Mouse (Mus musculus): Measurements from ENCODE around the gene Rps6ka5.

Gene Rps6ka5

GRCm38 (mm10) chr12:100604540-100604939, 122.2 kb downstream of the Rps6ka5 start:
- peak; percentile 57 for DNase-seq (ENCODE audit: low read depth, low spot score)

DNA sequence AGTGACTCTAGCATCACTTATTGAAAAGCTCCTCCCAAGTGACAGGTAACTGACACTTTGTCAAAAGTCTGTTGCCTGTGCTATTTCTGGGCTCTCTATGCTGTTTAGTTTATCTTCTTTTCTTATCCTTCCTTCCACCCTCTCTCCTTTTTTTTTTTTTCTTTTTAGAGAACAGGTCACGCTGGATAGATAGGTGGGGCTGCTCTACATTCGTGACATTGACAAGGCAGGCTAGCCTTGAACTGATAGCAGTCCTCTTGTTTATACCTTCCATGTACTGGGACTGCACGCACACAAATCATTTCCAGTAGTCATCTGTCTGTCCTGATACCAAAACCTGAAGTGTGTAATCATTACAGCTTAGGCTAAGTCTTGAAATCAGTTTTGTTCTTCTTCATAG, 132.1 kb downstream of the Rps6ka5 start:
- no peak for DNase-seq (ENCODE audit: low read depth, low spot score)

DNA sequence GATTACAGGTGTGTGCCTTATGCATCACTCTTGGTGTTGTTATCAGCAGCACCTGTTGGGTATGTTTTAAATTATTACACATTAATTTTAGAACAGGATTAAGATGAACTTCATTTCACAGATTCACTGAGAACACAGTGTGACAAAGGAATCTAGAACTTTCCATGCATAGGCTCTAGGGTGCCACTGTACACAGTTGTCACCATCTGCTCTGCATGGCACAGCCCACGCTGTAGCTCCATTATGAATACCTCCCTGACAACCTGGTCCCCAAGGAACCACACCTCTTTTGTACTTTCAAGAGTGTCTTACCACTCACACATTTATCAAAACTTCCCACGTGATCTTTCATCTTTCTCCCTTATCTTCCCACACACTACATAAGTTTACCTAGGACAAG, 140.2 kb downstream of the Rps6ka5 start:
- DNase-seq (ENCODE audit: low read depth, low spot score): no peak

DNA sequence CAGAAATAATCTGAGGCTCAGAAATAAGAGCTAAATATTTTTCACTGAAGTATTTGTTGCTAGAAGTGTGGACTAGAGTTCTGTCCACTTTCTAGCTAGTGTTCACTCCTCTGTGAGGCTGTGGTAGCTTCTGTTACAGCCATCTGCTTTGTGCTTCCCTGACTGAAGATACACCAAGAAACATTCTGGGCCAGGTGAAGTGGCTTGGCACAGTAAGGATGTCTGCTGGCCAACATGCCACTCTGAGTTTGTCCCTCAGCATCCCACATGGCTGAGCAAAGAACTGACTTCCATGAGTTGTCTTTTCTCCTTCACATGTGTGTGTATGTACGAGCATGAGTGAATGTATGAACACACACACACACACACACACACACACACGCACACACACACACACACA, 147.6 kb downstream of the Rps6ka5 start:
- no peak for DNase-seq (ENCODE audit: low read depth, low spot score)

DNA sequence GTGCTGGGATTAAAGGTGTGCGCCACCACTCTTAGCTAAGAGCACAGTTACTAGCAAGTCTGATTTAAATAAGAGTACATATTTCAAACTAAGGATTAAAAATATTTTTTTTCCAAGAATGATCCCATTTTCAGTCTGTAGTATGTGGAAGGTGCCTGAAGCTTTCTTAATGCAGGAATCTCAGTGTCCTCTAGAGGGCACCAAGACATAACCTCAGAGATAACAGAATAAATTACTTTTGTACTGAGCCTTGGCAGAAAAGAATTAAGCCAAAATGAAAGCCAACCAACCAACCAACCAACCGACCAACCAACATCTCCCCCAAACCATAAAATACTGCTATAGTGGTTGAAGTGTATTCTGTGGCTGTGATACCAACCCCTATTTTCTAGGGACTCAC, 148.5 kb downstream of the Rps6ka5 start:
- DNase-seq (ENCODE audit: low read depth, low spot score): peak; percentile 56

- no peak for DNase-seq (ENCODE audit: low read depth, low spot score)
These were observed 151.0 kb downstream of the Rps6ka5 start for GRCm38 (mm10) chr12:100575739-100576138.

GRCm38 (mm10) chr12:100570522-100571072, 156.2 kb downstream of the Rps6ka5 start:
- no peak for DNase-seq (ENCODE audit: low read depth, low spot score)

DNA sequence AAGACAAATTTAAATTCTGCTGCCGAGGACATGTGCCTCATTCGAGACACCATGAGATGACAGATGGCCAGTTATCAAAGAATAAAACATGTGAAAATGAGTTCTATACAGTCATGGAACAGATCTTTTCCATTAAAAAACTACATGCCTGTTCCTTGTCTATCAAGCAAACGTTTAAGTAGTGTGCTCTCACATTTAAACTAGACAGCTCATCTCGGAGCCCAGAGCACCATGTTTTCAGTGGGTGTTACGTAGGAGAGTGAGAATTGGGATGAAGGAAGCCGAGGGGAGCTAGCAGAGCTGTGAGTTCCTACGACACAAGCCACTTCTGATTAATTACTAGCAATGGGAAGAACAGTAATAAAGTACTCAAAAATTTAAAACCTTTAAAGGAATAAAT, 158.0 kb downstream of the Rps6ka5 start:
- no peak for DNase-seq (ENCODE audit: low read depth, low spot score)

DNA sequence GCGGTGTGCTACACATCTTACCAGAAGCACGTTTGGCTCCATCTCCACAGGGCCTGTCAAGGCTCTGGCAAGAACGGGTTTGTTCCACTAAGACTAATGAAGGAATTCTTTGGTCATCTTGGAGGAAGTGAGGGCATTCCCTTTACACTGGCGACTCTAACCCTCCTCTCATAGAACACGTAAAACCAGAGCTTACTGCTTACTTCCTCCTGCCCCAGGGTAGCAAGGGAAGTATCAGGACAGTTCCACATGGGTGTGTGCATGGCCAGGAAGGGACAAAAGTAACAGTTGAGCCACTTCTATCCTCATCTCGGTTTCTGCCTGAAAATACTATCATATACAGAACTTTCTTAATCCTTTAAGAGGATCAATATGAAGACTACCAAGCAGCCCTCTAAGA, 158.7 kb downstream of the Rps6ka5 start:
- no peak for DNase-seq (ENCODE audit: low read depth, low spot score)

- DNase-seq (ENCODE audit: low read depth, low spot score): no peak
These were observed 159.2 kb downstream of the Rps6ka5 start for GRCm38 (mm10) chr12:100567627-100568026.

GRCm38 (mm10) chr12:100553675-100554074, 173.1 kb downstream of the Rps6ka5 start:
- DNase-seq (ENCODE audit: low read depth, low spot score): no peak

DNA sequence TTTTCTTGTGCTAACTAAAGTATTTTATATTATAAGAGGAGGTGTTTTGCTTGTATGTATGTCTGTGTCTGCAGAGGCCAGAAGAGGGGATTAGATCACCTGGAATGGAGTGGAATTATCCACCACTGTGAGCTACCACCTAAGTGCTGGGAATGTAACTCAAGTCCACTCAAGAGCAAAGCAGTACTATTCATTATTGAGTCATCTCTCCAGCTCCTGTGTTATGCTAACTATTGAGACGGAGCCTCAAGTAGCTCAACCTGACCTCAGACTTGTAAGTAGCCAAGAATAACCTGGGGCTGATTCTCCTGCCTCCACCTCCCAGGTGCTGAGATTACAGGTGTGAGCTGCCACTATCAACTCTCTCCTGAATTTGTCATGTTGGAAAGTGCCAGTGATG, 174.8 kb downstream of the Rps6ka5 start:
- no peak for DNase-seq (ENCODE audit: low read depth, low spot score)

- no peak for DNase-seq (ENCODE audit: low read depth, low spot score)
These were observed 182.6 kb downstream of the Rps6ka5 start for GRCm38 (mm10) chr12:100544194-100544567.

DNA sequence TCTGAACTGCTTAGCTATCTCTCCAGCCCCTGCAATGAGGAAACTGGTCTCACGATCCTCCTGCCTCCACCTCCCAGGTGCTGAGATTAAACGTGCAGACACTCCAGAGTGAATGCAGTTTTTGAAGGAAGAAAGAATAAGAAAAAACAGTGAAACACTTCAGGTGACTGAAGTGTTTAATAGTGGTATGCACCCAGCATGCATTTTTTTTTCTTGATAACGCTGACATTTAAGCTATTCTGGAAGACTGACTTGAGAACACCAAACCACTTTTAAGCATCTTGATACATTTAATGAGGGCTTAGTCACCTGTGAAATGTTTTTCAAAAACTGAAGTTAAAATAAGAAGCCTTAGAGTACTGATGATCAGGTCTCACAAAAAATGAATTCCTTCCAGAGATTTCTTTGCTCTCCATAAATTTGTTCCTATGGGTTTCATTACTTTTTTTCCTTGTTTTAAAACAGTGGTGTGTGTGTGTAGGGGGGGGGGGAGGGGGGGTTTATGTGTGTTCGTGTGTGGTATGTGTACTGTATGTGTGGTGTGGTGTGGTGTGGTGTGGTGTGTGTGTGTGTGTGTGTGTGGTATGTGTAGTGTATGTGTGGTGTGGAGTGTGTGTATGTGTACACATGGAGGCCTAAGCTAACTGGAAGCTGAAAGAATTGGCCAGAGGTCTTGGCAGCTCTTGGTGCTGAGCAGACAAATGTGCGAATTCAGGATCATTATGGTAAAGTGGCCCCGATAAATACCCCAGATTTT, 183.2 kb downstream of the Rps6ka5 start:
- no peak for DNase-seq (ENCODE audit: low read depth, low spot score)

GRCm38 (mm10) chr12:100542494-100542893, 184.3 kb downstream of the Rps6ka5 start:
- DNase-seq (ENCODE audit: low read depth, low spot score): no peak

GRCm38 (mm10) chr12:100542076-100542475, 184.7 kb downstream of the Rps6ka5 start:
- no peak for DNase-seq (ENCODE audit: low read depth, low spot score)

GRCm38 (mm10) chr12:100539158-100539714, 187.5 kb downstream of the Rps6ka5 start:
- DNase-seq (ENCODE audit: low read depth, low spot score): peak; percentile 50

- no peak for DNase-seq (ENCODE audit: low read depth, low spot score)
These were observed 188.2 kb downstream of the Rps6ka5 start for GRCm38 (mm10) chr12:100538445-100539157.

DNA sequence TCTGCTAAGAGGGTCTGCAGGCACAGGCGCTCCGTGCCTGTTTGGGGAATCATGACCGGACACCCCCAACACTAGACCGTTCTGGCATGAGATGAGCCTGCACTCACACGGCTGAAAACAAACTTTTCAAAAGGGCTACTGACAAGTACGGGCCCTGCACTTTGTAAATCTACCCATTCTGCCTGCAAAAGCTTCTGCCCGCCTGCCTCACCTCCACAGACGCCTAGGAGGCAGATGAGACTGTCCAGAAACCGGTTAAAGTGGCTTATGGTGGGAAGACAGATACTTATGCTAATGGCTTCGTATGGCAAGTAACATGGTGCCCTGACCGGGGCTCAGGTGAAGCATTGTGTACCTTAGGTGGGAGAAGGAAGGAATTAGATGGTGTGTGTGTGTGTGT, 189.7 kb downstream of the Rps6ka5 start:
- no peak for DNase-seq (ENCODE audit: low read depth, low spot score)

GRCm38 (mm10) chr12:100535028-100535427, 191.8 kb downstream of the Rps6ka5 start:
- no peak for DNase-seq (ENCODE audit: low read depth, low spot score)

- DNase-seq (ENCODE audit: low read depth, low spot score): no peak
These were observed 192.8 kb downstream of the Rps6ka5 start for GRCm38 (mm10) chr12:100534028-100534427.

GRCm38 (mm10) chr12:100533209-100533608, 193.6 kb downstream of the Rps6ka5 start:
- DNase-seq (ENCODE audit: low read depth, low spot score): no peak

GRCm38 (mm10) chr12:100531740-100532139, 195.0 kb downstream of the Rps6ka5 start:
- DNase-seq (ENCODE audit: low read depth, low spot score): no peak

All from A20 (cell line).